Mouse (Mus musculus): ENCODE data around the gene Psmd1. TPM values are rescaled to one million over a fixed set of nuclear protein-coding genes. Genes with fewer than 3 reads are reported as not detected.
A peak's percentile ranks its signal among the peaks of the same experiment; 100 is the strongest.

The Psmd1 gene
- polyA plus RNA-seq, 1 experiment from 2014 or later: 181 TPM

DNA sequence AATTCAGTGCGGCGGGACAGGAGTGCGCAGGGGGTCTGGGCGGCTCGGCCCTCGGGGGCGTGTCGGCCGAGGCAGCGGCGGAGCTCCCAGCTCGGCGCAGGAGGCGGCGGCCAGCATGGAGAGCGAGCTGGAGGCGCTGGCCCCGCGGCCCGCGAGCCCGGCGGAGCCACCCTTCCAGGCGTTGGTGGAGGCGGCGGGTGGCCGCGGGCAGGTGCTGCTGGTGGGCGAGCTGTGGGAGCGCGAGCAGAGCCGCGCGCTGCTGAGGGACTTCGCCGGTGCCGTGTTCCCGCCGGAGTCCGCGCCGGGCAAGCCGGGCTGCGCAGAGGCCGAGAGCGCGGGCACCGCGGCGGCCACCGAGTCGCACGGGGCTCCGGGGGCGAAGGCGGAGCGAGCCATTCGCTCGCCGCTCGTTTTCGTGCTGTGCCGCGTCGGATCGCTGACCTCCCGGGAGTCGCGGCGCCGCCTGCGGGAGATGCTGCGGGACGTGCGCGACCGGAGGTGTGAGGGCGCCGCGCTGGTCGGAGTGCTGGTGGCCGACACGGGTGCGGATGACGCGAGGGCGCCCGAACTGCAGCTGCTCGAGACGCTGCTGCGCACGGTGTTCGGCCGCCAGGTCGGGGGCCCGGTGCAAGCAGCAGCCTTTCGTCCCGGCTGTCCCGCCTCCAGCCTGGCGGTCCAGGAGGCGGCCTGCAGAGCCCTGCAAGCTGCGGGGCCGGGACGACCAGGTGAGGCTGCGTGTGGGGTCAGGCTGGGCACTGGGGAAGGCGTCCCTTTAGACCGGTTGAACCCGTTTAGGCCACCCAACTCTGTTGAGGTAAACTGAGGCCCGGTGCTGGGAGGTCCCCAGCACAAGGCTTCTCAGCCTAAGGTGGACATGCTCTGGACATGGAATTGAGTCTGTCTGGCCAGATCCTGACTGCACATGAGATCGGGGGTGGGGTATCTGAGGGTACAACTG is 18.1 kb upstream of the Psmd1 start, which contains the start of gene 2810459M11Rik:
TSS of gene 2810459M11Rik (plus strand) at position 16 of the 958 bp plus-strand sequence.
- Histone ChIP-seq H3K4me3 (peak within 1 kb of the TSS; percentile 64), H3K9ac (peak within 1 kb of the TSS; percentile 66), H3K27me3 (peaks cover 33% of the 10 kb centered on the region), H3K9me3 (no peaks in the 10 kb centered on the region), H3K4me1 (replicated peaks) (peaks cover 15% of the 10 kb centered on the region), H3K4me2 (peak within 1 kb of the TSS; percentile 94), H3K27ac (replicated peaks) (peak within 1 kb of the TSS; percentile 58), H3K36me3 (no peaks in the 10 kb centered on the region)
- peak; percentile 87 for ATAC-seq (ENCODE audit: low FRiP score, low read depth)
- WGBS: under 1% methylated on average over 107 of the region's 110 CpGs

DNA sequence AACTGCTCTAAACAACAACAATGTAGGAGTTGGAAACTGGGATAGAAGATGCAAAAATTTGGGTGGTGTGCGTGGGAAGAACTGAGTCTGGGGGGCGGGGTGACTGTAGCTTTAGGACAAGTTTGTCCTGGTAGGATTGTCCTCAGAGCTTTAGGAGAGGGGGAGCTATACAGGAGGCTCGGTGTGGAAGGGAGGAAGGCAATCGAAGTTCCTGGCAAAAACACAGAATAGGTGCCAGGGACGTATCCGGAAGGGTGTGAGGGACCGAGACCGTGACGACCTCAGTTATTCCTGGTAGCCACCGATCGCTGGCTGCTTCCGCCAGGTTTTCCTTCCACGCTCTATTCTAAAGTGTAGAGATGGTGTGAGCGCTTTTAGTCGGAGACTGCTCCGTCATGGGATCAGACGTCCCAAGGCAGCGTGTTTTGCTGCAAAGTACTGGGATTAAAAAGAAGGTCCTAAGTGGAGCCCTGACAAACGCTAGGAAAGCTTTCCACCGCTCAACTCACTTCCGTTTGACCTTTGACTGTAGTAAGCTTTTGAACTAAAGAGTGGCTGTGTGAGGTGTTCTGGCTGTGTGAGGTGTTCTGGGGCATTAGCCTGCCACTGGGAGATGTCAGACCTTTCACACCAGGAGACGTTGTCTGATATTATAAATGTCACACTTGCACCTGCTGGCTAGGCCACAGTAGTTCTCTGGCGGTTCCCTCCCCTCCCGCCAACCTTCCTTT is 17.2 kb upstream of the Psmd1 start:
- Histone ChIP-seq H3K9ac (peak overlapping the region; percentile 66; the same call in 1 of the 2 replicates), H3K4me1 (replicated peaks) (peaks cover 15% of the 10 kb centered on the region), H3K27ac (replicated peaks) (peak overlapping the region; percentile 58), H3K27me3 (peaks cover 33% of the 10 kb centered on the region), H3K9me3 (no peaks in the 10 kb centered on the region), H3K4me2 (peak overlapping the region; percentile 94), H3K36me3 (no peaks in the 10 kb centered on the region), H3K4me3 (peak overlapping the region; percentile 64)
- 10% methylated on average over 24 of the region's 24 CpGs for WGBS
- no peak for ATAC-seq (ENCODE audit: low FRiP score, low read depth)

DNA sequence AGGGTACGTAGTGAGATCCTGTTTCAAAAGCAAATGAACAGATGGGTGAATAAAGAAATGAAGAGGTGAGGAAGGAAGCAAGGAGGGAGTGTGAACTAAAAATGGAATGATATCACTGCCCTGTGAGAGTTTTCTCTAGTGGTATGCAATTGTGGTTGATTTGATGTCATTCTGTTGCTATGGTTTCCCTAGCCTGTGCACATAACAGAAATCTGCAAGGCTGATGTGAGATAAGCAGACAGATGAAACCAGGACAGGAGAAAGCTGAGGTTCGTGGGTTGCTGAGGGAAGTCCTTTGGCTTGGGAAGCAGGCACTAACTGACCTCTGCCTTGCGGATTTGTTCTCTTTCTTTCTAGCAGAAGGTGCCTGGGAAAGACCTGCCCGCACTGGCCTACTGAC is 16.0 kb upstream of the Psmd1 start:
- 83% methylated on average over 4 of the region's 4 CpGs for WGBS
- H3K4me2 ChIP-seq: 0 out of 2 replicates have a peak overlapping the region, but pooled peaks have one; percentile 94

DNA sequence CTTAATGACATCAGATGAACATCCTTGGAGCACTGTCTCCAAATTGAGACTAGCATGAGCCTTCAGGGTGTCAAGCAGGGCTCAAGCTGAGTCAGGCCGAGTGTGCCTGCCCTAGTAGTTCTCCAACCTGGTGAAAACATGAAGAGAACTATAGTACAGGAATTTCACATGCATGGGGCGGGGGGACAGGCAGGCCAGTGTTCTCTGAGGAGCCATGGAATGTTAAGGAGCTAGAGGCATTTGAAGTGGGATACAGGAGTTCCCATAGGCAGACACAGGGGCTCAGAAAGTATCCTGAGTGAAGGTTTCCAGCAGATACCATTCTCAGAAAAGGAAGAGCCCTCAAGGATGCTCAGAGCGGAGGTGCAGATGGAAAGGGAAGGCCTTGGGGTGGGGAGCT is 15.4 kb upstream of the Psmd1 start:
- ATAC-seq (ENCODE audit: low FRiP score, low read depth): no peak
- Histone ChIP-seq H3K36me3 (no peaks in the 10 kb centered on the region), H3K4me3 (no peak overlapping the region), H3K9ac (no peak overlapping the region), H3K27me3 (peaks cover 32% of the 10 kb centered on the region), H3K9me3 (no peaks in the 10 kb centered on the region), H3K4me2 (no peak overlapping the region), H3K27ac (replicated peaks) (no peak overlapping the region), H3K4me1 (replicated peaks) (peaks cover 16% of the 10 kb centered on the region)
- WGBS: 91% methylated on average over 3 of the region's 3 CpGs

More for the DNA sequence above, 16.0 kb upstream of the Psmd1 start:
- H3K36me3 ChIP-seq: no peaks in the 10 kb centered on the region
- ATAC-seq (ENCODE audit: low FRiP score, low read depth): no peak
- peaks cover 15% of the 10 kb centered on the region for H3K4me1 ChIP-seq (replicated peaks)
- no peak overlapping the region for H3K27ac ChIP-seq (replicated peaks)
- H3K9ac ChIP-seq: no peak overlapping the region
- H3K27me3 ChIP-seq: peaks cover 32% of the 10 kb centered on the region
- no peaks in the 10 kb centered on the region for H3K9me3 ChIP-seq
- no peak overlapping the region for H3K4me3 ChIP-seq

DNA sequence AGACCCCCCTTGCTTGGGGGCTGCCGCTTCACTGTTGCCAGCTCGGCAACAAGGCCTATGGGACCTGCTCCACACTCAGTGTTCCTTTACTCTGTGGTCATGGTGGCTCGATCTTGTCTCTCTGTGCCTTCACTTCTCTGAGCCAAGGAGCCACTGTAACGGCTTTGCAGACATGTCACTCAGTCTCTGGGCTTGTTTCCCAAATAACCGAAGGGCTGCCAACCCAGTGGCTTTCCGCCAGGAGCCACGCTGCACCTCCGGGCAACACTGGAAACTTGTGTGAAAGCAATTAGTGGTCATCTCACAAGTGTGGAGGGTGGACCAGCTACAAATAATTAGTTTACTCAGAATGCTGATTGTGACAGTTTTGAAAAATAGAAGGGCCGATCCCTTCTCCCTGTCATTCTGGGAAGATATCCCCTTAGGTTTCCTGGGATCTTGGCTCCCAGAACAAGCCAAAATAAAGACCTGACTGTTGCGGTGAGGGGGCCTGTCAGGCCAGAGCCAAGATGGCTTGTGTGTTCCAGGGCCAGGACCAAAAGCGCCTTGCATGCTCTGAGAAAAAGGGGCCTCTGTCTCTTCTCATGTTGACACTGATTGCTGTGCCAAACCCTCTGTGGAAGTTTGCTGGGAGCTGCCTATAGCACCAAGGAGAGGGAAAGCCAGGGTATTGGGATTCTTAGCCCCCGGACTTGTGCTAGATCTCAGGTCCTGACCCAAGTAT is 10.8 kb upstream of the Psmd1 start:
- no peak overlapping the region for H3K9ac ChIP-seq
- H3K27me3 ChIP-seq: peaks cover 1% of the 10 kb centered on the region; the same call in 1 of the 2 replicates
- H3K9me3 ChIP-seq: no peaks in the 10 kb centered on the region
- H3K27ac ChIP-seq (replicated peaks): peak overlapping the region; percentile 79
- 65% methylated on average over 12 of the region's 12 CpGs for WGBS
- H3K4me3 ChIP-seq: no peak overlapping the region
- H3K36me3 ChIP-seq: no peaks in the 10 kb centered on the region
- no peak overlapping the region for H3K4me2 ChIP-seq
- H3K4me1 ChIP-seq (replicated peaks): peaks cover 5% of the 10 kb centered on the region; the same call in 1 of the 2 replicates
- peak; percentile 90 for ATAC-seq (ENCODE audit: low FRiP score, low read depth)

DNA sequence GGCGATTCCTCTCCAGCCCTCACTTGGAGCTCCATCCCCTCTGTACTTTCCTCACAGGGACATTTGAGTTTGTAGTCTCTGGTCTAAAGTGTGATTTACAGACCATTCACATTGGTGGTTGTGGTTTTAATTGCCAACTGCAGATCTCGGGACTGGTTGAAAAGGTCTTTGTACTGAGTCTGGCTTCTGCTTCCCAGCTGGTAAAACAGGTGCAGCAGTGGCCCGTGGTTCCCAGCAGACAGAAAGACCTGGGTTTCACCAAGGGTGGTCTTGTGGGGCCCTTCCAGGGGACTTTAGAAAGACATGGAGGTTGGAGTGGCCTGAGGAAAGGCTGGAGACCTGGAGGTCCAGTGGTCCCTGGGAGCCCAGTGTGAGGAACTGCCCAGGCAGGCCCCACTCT is 9.2 kb upstream of the Psmd1 start:
- H3K4me2 ChIP-seq: no peak overlapping the region
- ATAC-seq (ENCODE audit: low FRiP score, low read depth): no peak

DNA sequence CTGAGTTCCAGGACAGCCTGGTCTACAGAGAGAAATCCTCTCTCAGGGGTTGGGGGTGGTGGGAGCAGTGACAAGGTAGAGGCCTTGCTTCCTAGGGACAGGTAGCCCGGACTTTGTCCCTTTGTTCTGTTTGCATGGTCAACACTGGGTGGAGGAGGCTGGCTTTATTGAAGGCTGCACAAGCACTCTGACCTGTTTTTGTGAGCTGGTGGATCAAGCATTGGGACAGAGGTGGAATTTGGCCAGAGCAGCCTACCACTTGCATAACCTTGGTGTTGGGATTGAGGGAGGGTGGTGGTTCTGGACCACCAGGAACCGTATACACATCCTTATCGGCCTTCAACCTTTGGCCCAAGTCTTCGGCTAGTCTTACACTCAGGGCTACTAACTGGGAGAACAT is 7.9 kb upstream of the Psmd1 start:
- Histone ChIP-seq H3K9me3 (no peaks in the 10 kb centered on the region), H3K27me3 (no peaks in the 10 kb centered on the region), H3K4me3 (no peak overlapping the region), H3K4me2 (no peak overlapping the region), H3K27ac (replicated peaks) (no peak overlapping the region), H3K36me3 (no peaks in the 10 kb centered on the region), H3K4me1 (replicated peaks) (peaks cover 8% of the 10 kb centered on the region), H3K9ac (no peak overlapping the region)
- 89% methylated on average over 4 of the region's 4 CpGs for WGBS
- ATAC-seq (ENCODE audit: low FRiP score, low read depth): no peak

More for the DNA sequence above, 9.2 kb upstream of the Psmd1 start:
- Histone ChIP-seq H3K27me3 (no peaks in the 10 kb centered on the region), H3K4me1 (replicated peaks) (peaks cover 8% of the 10 kb centered on the region), H3K9me3 (no peaks in the 10 kb centered on the region), H3K27ac (replicated peaks) (no peak overlapping the region), H3K4me3 (no peak overlapping the region), H3K36me3 (no peaks in the 10 kb centered on the region), H3K9ac (no peak overlapping the region)
- WGBS: 56% methylated on average over 3 of the region's 3 CpGs

DNA sequence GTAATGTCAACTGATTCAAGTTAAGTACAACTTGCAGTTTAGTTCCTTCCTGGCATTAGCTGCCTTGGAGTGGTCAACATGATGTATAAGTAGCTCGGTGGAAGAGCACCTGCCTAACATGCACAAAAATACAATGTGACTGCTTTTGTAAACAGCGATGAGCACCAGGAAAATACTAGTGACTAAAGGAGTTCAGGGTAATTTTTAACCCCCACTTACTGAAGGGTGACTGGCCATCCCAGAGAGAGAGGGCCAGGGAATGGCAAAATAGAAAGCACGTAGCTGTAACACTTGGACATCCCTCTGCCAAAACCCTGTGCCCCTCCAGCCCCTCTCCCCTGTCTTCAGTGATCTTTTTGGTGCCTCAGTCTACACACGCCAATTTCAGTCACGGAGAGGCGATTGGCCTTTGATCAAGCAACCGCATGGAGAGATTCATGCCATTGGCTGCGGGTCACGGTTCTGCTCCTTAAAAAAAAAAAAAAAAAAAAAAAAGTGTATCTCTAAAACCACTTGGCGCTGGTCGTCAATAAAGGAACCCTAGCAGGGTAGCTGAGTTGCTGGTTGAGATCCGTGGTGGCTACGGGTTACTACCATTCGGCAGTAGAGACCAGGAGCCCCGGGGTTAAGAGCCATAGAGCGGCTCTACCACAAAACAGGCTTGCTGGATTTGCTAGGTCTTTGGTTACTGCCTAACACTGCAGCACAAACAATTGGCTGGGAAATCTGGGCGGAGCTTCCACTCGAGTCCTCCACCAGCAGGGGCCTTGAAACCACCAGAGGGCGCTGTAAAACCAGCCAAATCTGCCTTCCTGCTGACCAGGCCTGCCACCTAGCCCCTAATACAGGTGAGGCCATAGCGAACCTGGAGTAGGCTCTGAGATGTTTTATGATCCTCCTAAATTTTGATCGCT is 5.1 kb upstream of the Psmd1 start:
- Histone ChIP-seq H3K27ac (replicated peaks) (peak overlapping the region; percentile 62), H3K27me3 (no peaks in the 10 kb centered on the region), H3K4me1 (replicated peaks) (peaks cover 4% of the 10 kb centered on the region), H3K9ac (peak overlapping the region; percentile 32; the same call in 1 of the 2 replicates), H3K9me3 (no peaks in the 10 kb centered on the region), H3K36me3 (no peaks in the 10 kb centered on the region), H3K4me3 (peak overlapping the region; percentile 33), H3K4me2 (peak overlapping the region; percentile 51)
- peak; percentile 82 for ATAC-seq (ENCODE audit: low FRiP score, low read depth)
- 9% methylated on average over 21 of the region's 21 CpGs for WGBS

DNA sequence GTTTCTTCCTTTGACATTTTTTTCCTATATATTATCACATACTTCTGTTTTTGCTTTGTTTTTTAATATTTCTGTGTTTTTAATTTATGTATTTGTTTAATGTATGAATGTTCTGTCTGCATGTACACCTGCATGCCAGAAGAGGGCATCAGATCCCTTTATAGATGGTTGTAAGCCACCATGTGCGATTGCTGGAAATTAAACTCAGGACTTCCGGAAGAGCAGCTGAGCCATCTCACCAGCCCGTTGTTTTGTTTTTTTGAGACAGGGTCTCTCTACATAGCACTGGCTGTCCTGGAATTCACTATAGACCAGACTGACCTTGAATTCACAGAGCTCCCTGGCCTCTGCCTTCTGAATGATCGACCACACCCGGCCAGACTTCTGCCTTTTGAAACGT is 1.7 kb upstream of the Psmd1 start:
- no peak overlapping the region for H3K4me3 ChIP-seq
- H3K27ac ChIP-seq (replicated peaks): no peak overlapping the region
- H3K9me3 ChIP-seq: no peaks in the 10 kb centered on the region
- H3K4me1 ChIP-seq (replicated peaks): peaks cover 19% of the 10 kb centered on the region
- H3K27me3 ChIP-seq: no peaks in the 10 kb centered on the region
- no peak overlapping the region for H3K4me2 ChIP-seq
- H3K9ac ChIP-seq: no peak overlapping the region
- WGBS: 88% methylated on average over 6 of the region's 6 CpGs
- ATAC-seq (ENCODE audit: low FRiP score, low read depth): no peak
- H3K36me3 ChIP-seq: no peaks in the 10 kb centered on the region

DNA sequence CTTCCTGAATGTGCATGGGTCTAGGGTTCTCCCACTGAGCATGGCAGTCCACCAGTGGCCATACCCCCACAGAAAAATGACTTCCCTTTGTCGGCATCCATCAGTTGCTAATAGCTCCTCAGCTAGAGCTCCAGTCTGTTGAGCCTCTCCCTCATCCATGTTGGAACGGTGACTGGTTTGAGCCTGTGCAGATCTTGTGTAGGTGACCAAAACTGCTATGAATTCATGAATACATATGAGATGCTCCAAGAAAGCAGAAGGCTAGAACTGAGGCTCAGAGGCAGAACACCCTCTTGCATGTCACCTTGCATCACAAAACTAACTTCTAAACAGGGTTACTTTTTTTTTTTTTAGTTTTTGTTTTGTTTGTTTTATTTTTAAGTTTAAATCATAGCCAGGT is 12.4 kb downstream of the Psmd1 start:
- Histone ChIP-seq H3K4me3 (no peak overlapping the region), H3K4me2 (no peak overlapping the region), H3K4me1 (replicated peaks) (no peaks in the 10 kb centered on the region), H3K27ac (replicated peaks) (no peak overlapping the region), H3K9ac (no peak overlapping the region), H3K9me3 (no peaks in the 10 kb centered on the region), H3K36me3 (peaks cover 76% of the 10 kb centered on the region), H3K27me3 (no peaks in the 10 kb centered on the region)
- no peak for ATAC-seq (ENCODE audit: low FRiP score, low read depth)
- WGBS: 92% methylated on average over 2 of the region's 2 CpGs

DNA sequence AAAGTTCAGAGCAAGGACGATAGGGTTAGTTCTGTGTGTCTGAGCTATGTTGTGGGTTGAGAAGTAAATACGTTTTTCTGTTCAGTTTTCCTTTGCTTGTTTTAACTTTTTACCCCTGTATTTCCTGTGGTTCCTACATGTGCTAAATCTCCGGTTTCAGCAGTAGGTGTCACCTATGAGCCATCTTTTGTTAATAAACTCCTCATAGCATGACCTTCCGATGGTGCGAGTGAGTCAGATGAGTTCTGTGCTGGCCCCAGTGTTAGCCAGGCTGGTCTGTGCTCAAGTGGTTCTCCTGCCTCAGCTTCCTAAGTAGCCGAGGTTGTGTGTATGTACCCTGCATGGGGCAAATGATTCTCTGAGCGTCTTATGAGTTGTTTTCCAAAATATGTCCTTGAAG is 30.2 kb downstream of the Psmd1 start:
- peaks cover 75% of the 10 kb centered on the region for H3K36me3 ChIP-seq
- no peak overlapping the region for H3K9ac ChIP-seq
- no peak overlapping the region for H3K4me2 ChIP-seq
- 90% methylated on average over 7 of the region's 7 CpGs for WGBS
- H3K4me3 ChIP-seq: no peak overlapping the region
- H3K27me3 ChIP-seq: no peaks in the 10 kb centered on the region
- H3K27ac ChIP-seq (replicated peaks): no peak overlapping the region
- no peak for ATAC-seq (ENCODE audit: low FRiP score, low read depth)
- H3K4me1 ChIP-seq (replicated peaks): no peaks in the 10 kb centered on the region
- H3K9me3 ChIP-seq: no peaks in the 10 kb centered on the region
